14 mouse cellular contexts compared by ENCODE assay signal in genomic region chr17:31091023-31091735, GRCm38 (mm10). TPM values are rescaled to one million over a fixed set of nuclear protein-coding genes. Genes with fewer than 3 reads are reported as not detected.
DNase-seq lines count a peak whose midpoint lies in the region; ATAC-seq lines count a peak whose summit lies in the region.
"Had no signal": no experiment of that assay in that cellular context is flagged by ENCODE, and none has a peak within 500 bp of the region (broad histone marks: within the 10 kb centered on the region; RNA-seq: fewer than 3 reads in every experiment).

No protein-coding gene starts in this region.

- peak; percentile 85 for ATAC-seq in erythroblast, adult 5-6 weeks (replicated peaks; ENCODE audit: low FRiP score, poor library complexity, severe bottlenecking)
- peak; percentile 93 for ATAC-seq in liver, embryonic 12.5 days
- no peak for ATAC-seq in neural tube, embryonic 13.5 days (ENCODE audit: low read depth)
- ATAC-seq in activated CD4-positive, CD25-positive, alpha-beta regulatory T cell, adult 4 months = no peak

- H3K27ac ChIP-seq in liver, embryonic 12.5 days = peak overlapping the region; percentile 82
- H3K27ac ChIP-seq in neural tube, embryonic 13.5 days (replicated peaks) = peak overlapping the region; percentile 52

- peak overlapping the region; percentile 52 for H3K4me2 ChIP-seq in liver, embryonic 12.5 days
- no peak overlapping the region for H3K4me2 ChIP-seq in neural tube, embryonic 13.5 days

- H3K9ac ChIP-seq in liver, embryonic 12.5 days = peak overlapping the region; percentile 62
- no peak overlapping the region for H3K9ac ChIP-seq in neural tube, embryonic 13.5 days

- H3K36me3 ChIP-seq in liver, embryonic 12.5 days = peaks cover 12% of the 10 kb centered on the region
- peaks cover 18% of the 10 kb centered on the region for H3K36me3 ChIP-seq in neural tube, embryonic 13.5 days

- 0 out of 2 replicates have a peak overlapping the region, but pooled peaks have one; percentile 0 for H3K4me3 ChIP-seq in liver, embryonic 12.5 days
- no peak overlapping the region for H3K4me3 ChIP-seq in neural tube, embryonic 13.5 days

- peaks cover 76% of the 10 kb centered on the region for H3K4me1 ChIP-seq in liver, embryonic 12.5 days
- H3K4me1 ChIP-seq in neural tube, embryonic 13.5 days (replicated peaks) = peaks cover 44% of the 10 kb centered on the region

- no peaks in the 10 kb centered on the region for H3K27me3 ChIP-seq in liver, embryonic 12.5 days (replicated peaks)
- H3K27me3 ChIP-seq in neural tube, embryonic 13.5 days = no peaks in the 10 kb centered on the region

- WGBS in liver, embryonic 12.5 days (ENCODE audit: insufficient replicate concordance) = 11% methylated on average over 13 of the region's 13 CpGs
- 45% methylated on average over 13 of the region's 13 CpGs for WGBS in neural tube, embryonic 13.5 days

- no peaks in the 10 kb centered on the region for H3K9me3 ChIP-seq in liver, embryonic 12.5 days (replicated peaks)
- no peaks in the 10 kb centered on the region for H3K9me3 ChIP-seq in neural tube, embryonic 13.5 days

- DNase-seq in layer of hippocampus, adult 9-11 months = peak; percentile 38
- DNase-seq in layer of hippocampus, postnatal 10 days (ENCODE audit: low spot score in 2 of 2) = no peak
- DNase-seq in retina, postnatal 1 day = no peak
- no peak for DNase-seq in cerebellum, adult 8-10 months
- DNase-seq: adrenal gland, adult 2 months; gastrocnemius, postnatal 25 days; kidney, adult 18-20 months; right cerebral cortex, postnatal 25 days; thymus, postnatal 36 days had no signal

RNA-seq across cellular contexts. Expression of gene Abcg1, which starts 33.7 kb away (rescaled TPM):
- total RNA-seq in layer of hippocampus, postnatal 10 days (2021) = 10 to 100 TPM; 28.1 to 30.5 TPM
- 2.9 and 3.1 TPM in 2 replicates for total RNA-seq in erythroblast, adult 5-6 weeks (2015; ENCODE audit: low replicate concordance)
- total RNA-seq in erythroblast, adult 5-6 weeks (2017; ENCODE audit: low replicate concordance) = 3.3 and 5.5 TPM in 2 replicates
- polyA plus RNA-seq in liver, embryonic 12.5 days (2016; fragmentation: Nextera tagmentation; extraction: Ambion mirVana) = 5.4 and 5.5 TPM in 2 replicates
- 16.5 and 16.7 TPM in 2 replicates for polyA plus RNA-seq in neural tube, embryonic 13.5 days (2015; fragmentation: Nextera tagmentation; extraction: Ambion mirVana)
- polyA plus RNA-seq in activated CD4-positive, CD25-positive, alpha-beta regulatory T cell, adult 4 months (2017; shearing (Covaris generic)) = 100 to 1,000 TPM; 104 to 116 TPM

RNA-seq across cellular contexts. Expression of gene Tff3, which starts 38.3 kb away (rescaled TPM):
- not detected for total RNA-seq in layer of hippocampus, postnatal 10 days (2021)
- not detected in 2 replicates for total RNA-seq in erythroblast, adult 5-6 weeks (2015; ENCODE audit: low replicate concordance)
- not detected in 2 replicates for total RNA-seq in erythroblast, adult 5-6 weeks (2017; ENCODE audit: low replicate concordance)
- 2.2 and 2.3 TPM in 2 replicates for polyA plus RNA-seq in liver, embryonic 12.5 days (2016; fragmentation: Nextera tagmentation; extraction: Ambion mirVana)
- polyA plus RNA-seq in neural tube, embryonic 13.5 days (2015; fragmentation: Nextera tagmentation; extraction: Ambion mirVana) = 2.8 and 3.0 TPM in 2 replicates
- not detected for polyA plus RNA-seq in activated CD4-positive, CD25-positive, alpha-beta regulatory T cell, adult 4 months (2017; shearing (Covaris generic))
- total RNA-seq: adrenal gland, adult 2 months; gastrocnemius, postnatal 25 days had no signal
- polyA plus RNA-seq: limb, embryonic 11.5 days had no signal

RNA-seq across cellular contexts. Expression of gene Tff2, which starts 52.9 kb away (rescaled TPM):
- not detected for total RNA-seq in layer of hippocampus, postnatal 10 days (2021)
- not detected in 2 replicates for total RNA-seq in erythroblast, adult 5-6 weeks (2015; ENCODE audit: low replicate concordance)
- not detected in 2 replicates for total RNA-seq in erythroblast, adult 5-6 weeks (2017; ENCODE audit: low replicate concordance)
- not detected in 2 replicates for polyA plus RNA-seq in liver, embryonic 12.5 days (2016; fragmentation: Nextera tagmentation; extraction: Ambion mirVana)
- polyA plus RNA-seq in neural tube, embryonic 13.5 days (2015; fragmentation: Nextera tagmentation; extraction: Ambion mirVana) = not detected in 2 replicates
- not detected for polyA plus RNA-seq in activated CD4-positive, CD25-positive, alpha-beta regulatory T cell, adult 4 months (2017; shearing (Covaris generic))
- total RNA-seq: adrenal gland, adult 2 months; gastrocnemius, postnatal 25 days had no signal
- polyA plus RNA-seq: adrenal gland, adult 2 months; limb, embryonic 11.5 days had no signal

Comparison
In these comparisons a context has a peak if more than half of its experiments do, and no peak if none do; other contexts are left out.
1. ATAC-seq: peak in erythroblast, adult 5-6 weeks (single experiment) and liver, embryonic 12.5 days (single experiment); none in neural tube, embryonic 13.5 days (single experiment) and activated CD4-positive, CD25-positive, alpha-beta regulatory T cell, adult 4 months (single experiment).